In the genomic region with DNA sequence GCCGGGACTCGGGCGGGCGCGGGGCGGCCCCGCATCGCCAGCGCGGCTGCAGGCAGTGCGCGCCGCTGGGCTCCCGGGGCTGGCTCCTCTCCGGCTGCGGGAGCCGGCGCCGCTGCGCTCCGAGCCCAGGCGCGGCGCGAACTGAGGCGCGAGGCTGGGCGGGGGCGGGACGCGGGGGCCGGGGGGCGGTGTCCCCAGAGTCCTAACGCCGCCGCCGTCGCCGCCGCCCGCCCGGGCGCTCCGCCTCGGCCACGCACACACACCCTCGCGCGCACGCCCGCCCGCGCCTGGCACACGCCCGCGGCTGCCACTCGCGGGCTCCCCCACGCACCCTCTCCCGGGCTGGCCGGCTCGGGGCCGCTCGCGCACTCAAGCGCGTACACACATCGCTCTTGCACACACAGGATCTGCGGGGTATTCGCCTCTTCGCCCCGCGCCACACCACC, we compare ENCODE assay signal across 8 mouse cellular contexts. TPM values are rescaled to one million over a fixed set of nuclear protein-coding genes. Genes with fewer than 3 reads are reported as not detected.
DNase-seq lines count a peak whose midpoint lies in the region; ATAC-seq and TF ChIP-seq lines count a peak whose summit lies in the region.

A gene (minus strand): TSS at position 207 of the 446 bp plus-strand sequence.

- H3K27ac ChIP-seq in limb, embryonic 10.5 days: peak within 1 kb of the TSS; percentile 71
- no peak within 1 kb of the TSS for H3K27ac ChIP-seq in kidney, adult 2 months (ENCODE audit: insufficient read depth, low read depth, low read length)

- TF ChIP-seq POLR2A in kidney, adult 2 months (IDR thresholded peaks at IDR 0.05; ENCODE audit: low read depth, low read length): no peak

- peaks cover 73% of the 10 kb centered on the region for H3K27me3 ChIP-seq in limb, embryonic 10.5 days (ENCODE audit: low read depth, poor library complexity, severe bottlenecking)
- peaks cover 2% of the 10 kb centered on the region; the same call in 1 of the 2 replicates for H3K27me3 ChIP-seq in kidney, adult 2 months (replicated peaks; ENCODE audit: control insufficient read depth, insufficient read depth, low read length)

- peak within 1 kb of the TSS; percentile 67 for H3K4me3 ChIP-seq in limb, embryonic 10.5 days
- H3K4me3 ChIP-seq in kidney, adult 2 months (ENCODE audit: insufficient read depth, low read depth, low read length): no peak within 1 kb of the TSS

- peaks cover 64% of the 10 kb centered on the region for H3K4me1 ChIP-seq in limb, embryonic 10.5 days
- H3K4me1 ChIP-seq in kidney, adult 2 months (ENCODE audit: control insufficient read depth, insufficient read depth, low read length): no peaks in the 10 kb centered on the region

- peak; percentile 16; the same call in 1 of the 2 replicates for ATAC-seq in granulocyte monocyte progenitor cell, adult 5-6 weeks (replicated peaks; ENCODE audit: poor library complexity, severe bottlenecking)

- H3K36me3 ChIP-seq in limb, embryonic 10.5 days: no peaks in the 10 kb centered on the region
- H3K36me3 ChIP-seq in kidney, adult 2 months (ENCODE audit: control insufficient read depth, insufficient read depth, low read length): no peaks in the 10 kb centered on the region

- 4% methylated on average over 64 of the region's 73 CpGs for WGBS in limb, embryonic 10.5 days
- WGBS in kidney, adult 2 months: 3% methylated on average over 69 of the region's 73 CpGs

- DNase-seq in kidney, postnatal 10 days: peak; percentile 18
- no peak for DNase-seq in kidney, adult 11 months
- peak; percentile 59 to 66 for DNase-seq in cerebellum, postnatal 10 days
- no peak for DNase-seq in limb, embryonic 10.5 days (ENCODE audit: low spot score)
- peak; percentile 42 for DNase-seq in retina, embryonic 14.5 days (ENCODE audit: low spot score)
- no peak for DNase-seq in adrenal gland, postnatal 10 days
- DNase-seq in kidney, adult 2 months: no peak

- TF ChIP-seq CTCF in kidney, adult 2 months (conservative IDR thresholded peaks at IDR 0.05; ENCODE audit: insufficient read depth, insufficient read length, low read depth, low read length): no peak

- H3K9me3 ChIP-seq in limb, embryonic 10.5 days (replicated peaks): no peaks in the 10 kb centered on the region

RNA-seq across cellular contexts. Expression of the gene that starts here (rescaled TPM):
- total RNA-seq in granulocyte monocyte progenitor cell, adult 5-6 weeks (2014; fragmentation: Nextera tagmentation): not detected in 2 replicates
- 0.13 TPM in 1 of 2 replicates, not detected in the other for total RNA-seq in granulocyte monocyte progenitor cell, adult 5-6 weeks (2017)
- 0.93 and 1.0 TPM in 2 replicates for polyA plus RNA-seq in limb, embryonic 10.5 days (2016; fragmentation: Nextera tagmentation; extraction: Ambion mirVana)
- total RNA-seq in adrenal gland, postnatal 10 days (2021): 1 to 10 TPM in 1 of 2 experiments, under 1 TPM in 1; 0.99 to 1.4 TPM
- 0.03 and 0.05 TPM in 2 replicates for polyA plus RNA-seq in kidney, adult 2 months (2012; rRNA removed)

Comparison
In these comparisons a context has a peak if more than half of its experiments do, and no peak if none do; other contexts are left out.
1. DNase-seq: peak in kidney, postnatal 10 days (single experiment), cerebellum, postnatal 10 days (2 of 2) and retina, embryonic 14.5 days (single experiment); none in kidney, adult 11 months (single experiment), limb, embryonic 10.5 days (single experiment), adrenal gland, postnatal 10 days (single experiment) and kidney, adult 2 months (single experiment).
2. Peak in ATAC-seq in granulocyte monocyte progenitor cell, adult 5-6 weeks; RNA of the gene not detected or under 1 TPM.